Mouse (Mus musculus) heart, embryonic 10.5 days (tissue): ENCODE measurements around the gene Mib2. TPM values are rescaled to one million over a fixed set of nuclear protein-coding genes. Genes with fewer than 3 reads are reported as not detected.
"Not testable (repeated sequence)": the region's sequence is repeated elsewhere in the genome, so short reads cannot be mapped to it uniquely, and the experiment has no call there.

Experiments used
- DNase-seq: peaks from one replicate; pipeline ENCODE4 v3.0.0-alpha.2; 2017; ENCODE audit warnings: low spot score
- H3K27ac ChIP-seq: fragments of 300-500 bp; sonication (generic); 2 replicates; pipeline ENCODE4 v1.5.1; 2016; ENCODE audit warnings: mild to moderate bottlenecking
- H3K27me3 ChIP-seq: fragments of 300-500 bp; sonication (generic); 2 replicates; pipeline ENCODE4 v1.6.1; 2016; ENCODE audit warnings: mild to moderate bottlenecking; ENCODE audit not compliant: poor library complexity, insufficient read depth, severe bottlenecking
- H3K36me3 ChIP-seq: fragments of 300-500 bp; sonication (generic); 2 replicates; pipeline ENCODE4 v1.6.1; 2016; ENCODE audit warnings: mild to moderate bottlenecking, moderate library complexity
- H3K4me1 ChIP-seq: fragments of 300-500 bp; sonication (generic); 2 replicates; pipeline ENCODE4 v1.6.1; 2016; ENCODE audit warnings: mild to moderate bottlenecking
- H3K4me3 ChIP-seq: fragments of 300-500 bp; sonication (generic); 2 replicates; pipeline ENCODE4 v1.5.1; 2016; ENCODE audit warnings: mild to moderate bottlenecking, moderate library complexity
- H3K9me3 ChIP-seq: fragments of 300-500 bp; sonication (generic); 2 replicates; pipeline ENCODE4 v1.6.1; 2016; ENCODE audit warnings: mild to moderate bottlenecking, moderate library complexity
- WGBS: fragments of 180-500 bp; shearing (Covaris S2); methylation state at CpG from one replicate; pipeline ENCODE4 v1.1.7; 2016; 5-methylcytosine and 5-hydroxymethylcytosine counted together
- polyA plus RNA-seq: library from polyadenylated mRNA; unstranded; fragments of >200 nt; fragmentation: Nextera tagmentation; extraction: Ambion mirVana; gene quantifications from 2 replicates; pipeline ENCODE4 v1.2.1, GENCODE M21; 2016

The Mib2 gene
- polyA plus RNA-seq, 1 experiment from 2014 or later = 15.4 TPM

DNA sequence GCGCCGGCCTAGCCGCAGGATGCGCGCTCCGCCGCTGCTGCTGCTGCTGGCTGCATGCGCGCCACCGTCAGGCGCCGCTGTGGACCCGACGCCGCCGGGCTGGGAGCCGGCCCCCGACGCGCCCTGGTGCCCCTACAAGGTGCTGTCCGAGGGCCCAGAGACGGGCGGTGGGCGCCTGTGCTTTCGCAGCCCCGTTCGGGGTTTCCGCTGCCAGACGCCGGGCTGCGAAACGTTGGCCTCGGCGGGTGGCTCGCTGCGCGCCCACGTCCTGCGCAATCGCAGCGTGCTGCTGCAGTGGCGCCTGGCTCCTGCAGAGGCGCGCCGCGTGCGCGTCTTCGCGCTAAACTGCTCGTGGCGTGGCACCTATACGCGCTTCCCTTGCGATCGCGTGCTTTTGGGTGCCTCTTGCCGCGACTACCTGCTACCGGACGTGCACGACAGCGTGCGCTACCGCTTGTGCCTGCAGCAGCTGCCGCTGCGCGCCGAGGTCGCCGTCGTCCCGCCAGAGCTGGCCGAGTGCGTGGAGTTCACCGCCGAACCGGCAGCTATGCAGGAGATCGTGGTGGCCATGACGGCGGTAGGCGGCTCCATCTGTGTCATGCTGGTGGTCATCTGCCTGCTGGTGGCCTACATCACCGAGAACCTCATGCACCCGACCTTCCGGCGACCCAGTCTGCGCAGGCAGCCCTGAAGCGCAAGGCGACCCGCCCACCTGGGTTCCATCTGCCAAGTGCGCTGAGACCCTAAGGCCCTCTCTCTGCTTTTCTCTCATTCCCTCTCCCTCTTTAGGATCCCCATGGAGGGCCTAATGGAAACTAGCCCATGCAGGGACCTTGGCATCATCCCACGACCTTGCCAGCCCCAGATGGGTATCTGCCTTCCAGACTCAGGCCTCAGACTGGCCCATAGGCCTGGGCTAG is 25.7 kb upstream of the Mib2 start:
- H3K9me3 ChIP-seq = no peaks in the 10 kb centered on the region
- H3K4me3 ChIP-seq = peak overlapping the region; percentile 79
- H3K36me3 ChIP-seq = no peaks in the 10 kb centered on the region
- peaks cover 27% of the 10 kb centered on the region for H3K4me1 ChIP-seq
- H3K27ac ChIP-seq = peak overlapping the region; percentile 86
- peaks cover 53% of the 10 kb centered on the region for H3K27me3 ChIP-seq
- 2% methylated on average over 92 of the region's 92 CpGs for WGBS
- DNase-seq = no peak

DNA sequence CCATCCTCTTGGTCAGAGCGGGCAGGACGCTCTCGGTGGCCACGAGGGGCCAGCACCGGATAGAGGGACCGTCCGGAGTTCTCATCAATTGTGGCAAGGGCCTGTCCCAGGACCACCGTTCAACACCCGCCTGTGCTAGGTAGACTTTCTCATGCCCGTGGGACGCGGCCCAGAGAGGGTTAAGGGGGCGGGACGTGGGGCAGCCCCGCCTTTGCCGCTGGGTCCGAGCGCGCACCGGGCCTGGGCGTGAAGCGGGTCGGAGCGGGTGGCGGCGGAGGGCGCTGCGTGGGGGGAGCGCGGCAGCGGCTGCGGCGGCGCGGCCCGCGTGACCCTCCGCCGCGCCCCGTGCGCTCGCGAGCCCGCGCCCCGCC is 25.1 kb upstream of the Mib2 start, which contains the start of gene Fndc10:
Gene Fndc10, plus strand, starts transcription at position 232 of the 371 bp plus-strand sequence.
- Histone ChIP-seq H3K27ac (peak within 1 kb of the TSS; percentile 86), H3K4me3 (peak within 1 kb of the TSS; percentile 79), H3K4me1 (peaks cover 27% of the 10 kb centered on the region), H3K36me3 (no peaks in the 10 kb centered on the region), H3K27me3 (peaks cover 53% of the 10 kb centered on the region), H3K9me3 (no peaks in the 10 kb centered on the region)
- 2% methylated on average over 47 of the region's 47 CpGs for WGBS
- no peak for DNase-seq

DNA sequence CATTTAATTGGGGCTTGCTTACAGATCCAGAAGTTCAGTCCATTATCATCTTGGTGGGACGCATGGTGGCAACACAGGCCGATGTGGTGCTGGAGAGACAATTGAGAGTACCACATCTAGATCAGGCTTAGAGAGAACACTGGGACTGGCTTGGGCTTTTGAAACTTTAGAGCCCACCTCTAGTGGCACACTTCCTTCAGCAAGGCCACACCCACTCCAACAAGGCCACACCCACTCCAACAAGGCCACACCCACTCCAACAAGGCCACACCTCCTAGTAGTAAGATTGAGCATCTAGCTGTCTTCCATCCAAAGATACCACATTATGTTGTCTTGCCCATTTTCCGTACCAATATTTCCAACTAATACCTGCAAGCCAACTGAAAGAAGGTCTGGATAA is 23.4 kb upstream of the Mib2 start:
- no peak for DNase-seq
- Histone ChIP-seq H3K4me3 (no peak overlapping the region), H3K36me3 (no peaks in the 10 kb centered on the region), H3K27me3 (peaks cover 53% of the 10 kb centered on the region), H3K4me1 (peaks cover 27% of the 10 kb centered on the region), H3K9me3 (no peaks in the 10 kb centered on the region), H3K27ac (no peak overlapping the region)
- WGBS = 93% methylated on average over 3 of the region's 3 CpGs

DNA sequence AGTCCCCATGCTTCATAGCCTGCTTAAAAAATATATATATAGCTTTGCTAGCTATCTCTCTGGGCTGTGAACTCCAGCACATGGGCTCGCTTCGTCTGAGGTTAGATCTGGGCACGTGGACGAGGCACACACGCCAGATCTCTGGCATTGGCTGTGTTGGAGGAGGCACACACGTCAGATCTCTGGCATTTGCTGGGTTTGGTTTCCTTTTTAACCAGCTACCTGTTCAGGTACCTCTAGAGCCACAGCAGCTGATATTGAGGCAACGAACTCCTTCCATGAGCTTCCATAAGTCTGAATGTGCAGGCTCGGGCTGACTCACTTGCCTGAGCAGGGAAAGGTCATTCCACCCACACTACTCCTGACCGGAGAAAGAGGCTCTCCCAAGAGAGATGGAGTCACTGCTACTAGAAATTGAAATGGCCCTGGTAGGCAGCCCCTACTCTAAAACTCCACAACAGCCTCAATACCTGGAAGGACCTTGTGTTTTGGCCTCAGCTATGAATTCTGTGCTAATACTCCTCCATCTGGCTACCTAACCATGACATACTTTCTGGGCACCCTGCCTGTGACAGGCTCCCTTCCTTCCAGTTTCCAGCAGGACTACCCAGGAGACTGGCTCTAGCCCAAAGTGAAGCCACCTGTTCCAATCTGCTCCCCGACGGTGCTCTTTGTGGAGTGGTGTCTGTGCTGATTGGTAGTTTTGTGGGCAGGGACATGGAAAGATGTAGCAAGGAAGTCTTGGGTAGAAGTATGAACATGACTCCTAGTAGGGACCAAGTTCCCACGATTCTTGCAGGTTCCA is 21.8 kb upstream of the Mib2 start:
- DNase-seq = no peak
- Histone ChIP-seq H3K27me3 (peaks cover 41% of the 10 kb centered on the region), H3K4me1 (peaks cover 19% of the 10 kb centered on the region), H3K9me3 (no peaks in the 10 kb centered on the region), H3K27ac (no peak overlapping the region), H3K36me3 (no peaks in the 10 kb centered on the region), H3K4me3 (no peak overlapping the region)
- WGBS = 80% methylated on average over 12 of the region's 12 CpGs

DNA sequence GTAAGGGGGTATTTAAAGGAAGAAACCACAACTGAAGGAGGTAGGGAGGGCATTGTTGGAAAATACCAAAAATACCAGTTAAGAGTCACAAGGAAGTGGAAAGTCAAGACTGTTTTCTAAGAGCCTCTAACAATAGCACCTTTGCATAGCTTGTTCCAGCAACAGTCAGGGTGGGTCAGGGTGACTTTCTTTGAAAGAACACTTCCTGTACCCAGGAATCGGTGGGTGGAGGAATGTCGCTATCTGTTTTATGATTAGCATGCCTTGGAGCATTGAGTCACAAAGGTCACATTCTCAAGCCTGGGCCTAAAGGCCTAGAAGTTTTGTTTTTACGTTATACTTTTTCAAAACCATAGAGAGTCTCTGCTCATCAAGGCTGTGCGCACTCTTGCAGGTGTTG is 18.8 kb upstream of the Mib2 start:
- H3K36me3 ChIP-seq, H3K4me1 ChIP-seq, H3K4me3 ChIP-seq, H3K27ac ChIP-seq, DNase-seq, H3K9me3 ChIP-seq: not testable (repeated sequence)
- peaks cover 12% of the 10 kb centered on the region for H3K27me3 ChIP-seq
- 76% methylated on average over 4 of the region's 4 CpGs for WGBS

DNA sequence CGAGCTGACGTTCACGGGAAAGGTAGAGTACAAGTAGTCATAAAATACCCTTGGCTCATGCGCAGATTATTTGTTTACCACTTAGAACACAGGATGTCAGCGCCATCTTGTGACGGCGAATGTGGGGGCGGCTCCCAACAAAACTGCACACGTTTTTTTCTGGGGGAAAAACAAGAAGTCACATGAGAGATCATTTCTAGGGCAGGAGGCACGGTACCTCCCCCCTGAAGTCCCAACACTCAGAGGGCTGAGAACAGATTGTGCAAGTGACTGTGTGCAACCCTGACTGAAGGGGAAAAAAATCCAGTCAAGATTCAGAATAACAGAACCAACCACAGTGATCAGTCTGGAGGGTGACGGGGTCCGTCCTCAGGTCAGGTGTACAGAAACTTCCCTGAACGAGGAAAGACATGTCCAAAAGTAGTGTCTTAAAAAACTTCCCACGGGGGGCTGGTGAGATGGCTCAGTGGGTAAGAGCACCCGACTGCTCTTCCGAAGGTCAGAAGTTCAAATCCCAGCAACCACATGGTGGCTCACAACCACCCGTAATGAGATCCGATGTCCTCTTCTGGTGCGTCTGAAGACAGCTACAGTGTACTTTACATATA is 14.8 kb upstream of the Mib2 start:
- H3K4me3 ChIP-seq, H3K27ac ChIP-seq, DNase-seq, H3K36me3 ChIP-seq, H3K27me3 ChIP-seq, H3K9me3 ChIP-seq, H3K4me1 ChIP-seq: not testable (repeated sequence)
- WGBS = 88% methylated on average over 16 of the region's 19 CpGs

DNA sequence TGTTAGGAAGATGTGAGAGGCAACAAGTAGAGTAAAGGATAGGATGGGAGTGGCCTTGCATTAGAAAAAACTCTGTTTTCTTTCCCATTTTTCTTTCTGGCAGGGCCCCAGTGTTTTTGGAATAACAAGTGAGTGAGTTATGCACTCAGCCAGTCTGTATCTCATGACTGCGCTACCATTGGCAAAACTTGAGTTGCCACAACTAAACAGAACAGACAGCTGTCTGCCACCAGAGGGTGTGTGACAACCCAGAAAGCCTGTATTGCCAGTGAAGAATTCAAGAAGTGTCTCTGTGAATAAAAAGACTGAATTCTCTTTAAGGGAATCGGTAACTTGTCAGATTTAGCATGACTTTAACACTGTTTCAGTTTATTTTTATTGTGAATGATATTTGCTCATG is 7.0 kb upstream of the Mib2 start:
- Histone ChIP-seq H3K36me3 (no peaks in the 10 kb centered on the region), H3K4me1 (no peaks in the 10 kb centered on the region), H3K27me3 (no peaks in the 10 kb centered on the region), H3K27ac (no peak overlapping the region), H3K9me3 (no peaks in the 10 kb centered on the region), H3K4me3 (no peak overlapping the region)
- no peak for DNase-seq
- WGBS = 84% methylated on average over 2 of the region's 2 CpGs

DNA sequence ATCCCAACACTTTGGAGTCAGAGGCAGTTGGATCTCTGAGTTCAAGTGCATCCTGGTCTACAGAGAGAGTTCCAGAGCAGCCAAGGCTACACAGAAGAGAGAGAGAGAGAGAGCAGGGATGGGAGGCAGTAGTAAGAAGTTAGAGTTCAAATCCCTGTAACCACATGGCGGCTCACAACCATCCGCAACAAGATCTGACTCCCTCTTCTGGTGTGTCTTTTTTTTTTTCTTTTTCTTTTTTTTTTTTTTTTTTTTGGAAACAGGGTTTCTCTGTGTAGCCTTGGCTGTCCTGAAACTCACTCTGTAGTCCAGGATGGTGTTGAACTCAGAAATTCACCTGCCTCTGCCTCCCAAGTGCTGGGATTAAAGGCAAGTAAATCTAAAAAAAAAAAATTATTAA is 3.1 kb upstream of the Mib2 start:
- H3K27ac ChIP-seq = no peak overlapping the region
- no peak overlapping the region for H3K4me3 ChIP-seq
- peaks cover 13% of the 10 kb centered on the region; the same call in 1 of the 2 replicates for H3K4me1 ChIP-seq
- H3K36me3 ChIP-seq = no peaks in the 10 kb centered on the region
- WGBS = 65% methylated on average over 2 of the region's 2 CpGs
- DNase-seq = no peak
- H3K9me3 ChIP-seq = no peaks in the 10 kb centered on the region
- H3K27me3 ChIP-seq = no peaks in the 10 kb centered on the region

DNA sequence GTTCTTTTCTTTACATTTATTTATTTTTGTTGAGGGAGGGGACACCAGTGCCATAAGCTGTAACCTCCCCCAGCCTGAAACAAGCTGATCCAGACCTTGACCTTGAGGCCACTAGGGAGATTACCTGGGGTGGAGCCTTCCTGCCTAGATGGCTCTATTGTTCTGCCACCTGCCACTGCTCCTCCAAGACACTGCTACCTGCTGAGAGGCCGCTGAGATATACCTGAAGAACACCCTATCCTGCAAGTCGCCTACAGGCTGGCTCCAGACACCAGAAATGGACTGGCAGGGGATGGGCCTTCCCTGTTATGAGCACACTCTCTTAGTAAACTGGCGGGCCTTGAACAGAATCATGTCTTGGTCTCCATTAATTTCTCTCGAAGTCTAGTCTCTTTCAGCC is 1.2 kb upstream of the Mib2 start:
- H3K9me3 ChIP-seq, H3K4me3 ChIP-seq, H3K27ac ChIP-seq, DNase-seq, H3K36me3 ChIP-seq, H3K27me3 ChIP-seq: not testable (repeated sequence)
- peaks cover 13% of the 10 kb centered on the region; the same call in 1 of the 2 replicates for H3K4me1 ChIP-seq
- 61% methylated on average over 4 of the region's 4 CpGs for WGBS

DNA sequence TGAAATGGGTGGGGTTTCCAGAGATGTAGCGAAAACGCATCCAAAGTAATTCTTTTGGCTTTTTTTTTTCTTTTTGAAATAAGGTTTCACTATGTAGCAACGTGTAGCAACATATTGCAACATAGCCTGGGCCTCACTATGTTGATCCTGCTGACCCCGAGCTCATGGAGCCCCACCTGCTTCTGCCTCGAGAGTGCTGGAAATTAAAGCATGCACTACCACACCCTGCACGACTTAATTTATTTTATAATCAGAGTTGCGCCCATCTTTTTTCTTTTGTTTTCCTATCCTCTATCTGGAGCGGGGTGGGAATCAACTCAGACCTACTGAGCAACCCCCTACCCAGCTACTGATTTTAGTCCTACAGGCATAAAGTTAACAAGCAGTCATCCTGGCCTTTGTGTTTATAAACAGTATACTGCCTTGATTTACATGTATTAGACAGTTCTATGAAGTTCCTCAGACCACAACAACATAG is 639 bp upstream of the Mib2 start:
- WGBS = 4% methylated on average over 8 of the region's 8 CpGs
- H3K27ac ChIP-seq = peak overlapping the region; percentile 90; the same call in 1 of the 2 replicates

DNA sequence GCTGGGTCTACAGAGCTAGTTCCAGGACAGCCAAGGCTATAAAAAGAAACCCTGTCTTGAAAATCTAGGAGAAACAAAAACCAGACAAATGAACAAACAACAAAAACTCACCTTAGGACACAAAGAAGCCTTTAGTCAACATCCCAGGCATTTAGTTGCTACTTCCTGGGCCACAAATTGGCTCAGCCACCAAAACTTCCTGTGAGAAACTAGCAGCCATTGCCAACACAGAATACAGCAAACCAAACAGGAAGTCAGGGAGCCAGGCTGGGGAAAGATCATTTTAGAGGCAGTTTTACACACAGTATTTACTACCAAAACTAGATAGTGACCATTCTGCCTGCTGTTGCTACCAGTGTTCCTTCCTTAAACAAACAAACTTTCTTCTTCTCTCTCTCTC is 2.1 kb downstream of the Mib2 start:
- no peak for DNase-seq
- no peak overlapping the region for H3K27ac ChIP-seq
- H3K27me3 ChIP-seq = no peaks in the 10 kb centered on the region

More for the DNA sequence above, 639 bp upstream of the Mib2 start:
- Histone ChIP-seq H3K36me3 (peaks cover 7% of the 10 kb centered on the region; the same call in 1 of the 2 replicates), H3K27me3 (no peaks in the 10 kb centered on the region), H3K9me3 (no peaks in the 10 kb centered on the region), H3K4me1 (peaks cover 13% of the 10 kb centered on the region; the same call in 1 of the 2 replicates), H3K4me3 (peak overlapping the region; percentile 96)
- DNase-seq = no peak

DNA sequence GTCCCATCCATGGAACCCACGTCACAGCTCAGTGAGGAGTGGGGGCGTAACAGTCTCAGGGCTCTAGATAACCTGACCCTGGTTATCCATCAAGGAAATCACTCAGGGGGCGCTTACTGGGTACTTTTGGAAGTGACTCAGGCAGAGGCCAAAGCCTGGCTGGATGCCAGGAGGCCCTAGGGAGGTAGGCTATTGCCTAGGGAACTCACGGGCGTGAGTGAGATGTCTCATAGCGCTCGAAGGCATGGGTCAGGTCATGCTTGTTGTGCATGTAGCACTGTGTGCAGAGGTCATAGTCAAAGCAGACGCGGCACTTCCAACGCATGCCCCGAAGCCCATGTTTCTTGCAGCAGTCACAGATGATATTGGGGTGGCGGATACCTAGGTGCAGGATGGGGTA is 8.4 kb downstream of the Mib2 start:
- DNase-seq = peak; percentile 73
- WGBS = 79% methylated on average over 12 of the region's 12 CpGs
- peaks cover 20% of the 10 kb centered on the region; the same call in 1 of the 2 replicates for H3K4me1 ChIP-seq

More for the DNA sequence above, 2.1 kb downstream of the Mib2 start:
- H3K9me3 ChIP-seq = no peaks in the 10 kb centered on the region
- peaks cover 13% of the 10 kb centered on the region; the same call in 1 of the 2 replicates for H3K4me1 ChIP-seq
- no peak overlapping the region for H3K4me3 ChIP-seq
- H3K36me3 ChIP-seq = peaks cover 12% of the 10 kb centered on the region; the same call in 1 of the 2 replicates

More for the DNA sequence above, 8.4 kb downstream of the Mib2 start:
- Histone ChIP-seq H3K9me3 (no peaks in the 10 kb centered on the region), H3K27me3 (peaks cover 23% of the 10 kb centered on the region), H3K27ac (no peak overlapping the region), H3K4me3 (no peak overlapping the region), H3K36me3 (peaks cover 50% of the 10 kb centered on the region)
